20 mouse cellular contexts compared by ENCODE assay signal in the genomic region with DNA sequence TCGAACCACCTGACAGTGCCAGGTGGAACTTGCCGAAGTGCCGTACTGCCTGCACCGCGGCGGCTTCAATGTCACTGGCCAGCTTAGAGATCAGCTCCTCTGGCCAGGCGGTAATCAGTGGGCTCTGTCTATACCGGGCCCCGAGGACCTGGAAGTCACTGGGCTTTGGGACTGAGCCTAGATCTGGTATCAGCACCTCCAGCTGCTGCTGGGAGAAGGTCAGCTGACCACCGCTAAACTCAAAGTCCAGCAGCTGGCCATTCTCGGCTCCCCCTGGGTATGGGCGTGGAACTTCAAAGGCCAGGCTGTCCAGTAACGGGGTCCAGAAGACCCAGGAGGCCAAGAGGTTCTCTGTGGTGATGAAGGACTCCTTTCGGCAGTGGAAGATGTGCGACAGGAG. TPM values are rescaled to one million over a fixed set of nuclear protein-coding genes. Genes with fewer than 3 reads are reported as not detected.
DNase-seq lines count a peak whose midpoint lies in the region.
"Had no signal": no experiment of that assay in that cellular context is flagged by ENCODE, and none has a peak within 500 bp of the region (broad histone marks: within the 10 kb centered on the region; RNA-seq: fewer than 3 reads in every experiment).

No protein-coding gene starts in this region.

- peak; percentile 90 for DNase-seq in heart, adult 11 months
- DNase-seq in heart, adult 8-10 months (ENCODE audit: low spot score): no peak
- DNase-seq in kidney, postnatal 14 days: peak; percentile 55
- no peak for DNase-seq in kidney, adult 18-20 months
- DNase-seq in kidney, postnatal 25 days: peak; percentile 59 to 81
- peak; percentile 72 for DNase-seq in yolk sac, embryonic 10.5 days (ENCODE audit: low spot score)
- no peak for DNase-seq in spleen, postnatal 4 days (ENCODE audit: low spot score in 2 of 2)
- DNase-seq: adrenal gland, adult 2 months; adrenal gland, postnatal 36 days; B cell, adult 2 months; cerebellum, adult 18-20 months; cerebellum, postnatal 14 days; gastrocnemius, postnatal 14 days; heart, postnatal 4 days; layer of hippocampus, adult 9-11 months; liver, embryonic 13.5 days; lung, adult 2 months; lung, postnatal 10 days; retina, postnatal 1 day; right cerebral cortex, postnatal 14 days had no signal

RNA-seq across cellular contexts. Expression of gene H6pd, which starts 26.7 kb away (rescaled TPM):
- 10 to 100 TPM; 37.5 to 44.8 (median 41.2) TPM for total RNA-seq in heart, adult 8-10 months (2022)

RNA-seq across cellular contexts. Expression of gene Spsb1, which starts 27.3 kb away (rescaled TPM):
- 10 to 100 TPM; 24.7 to 43.0 (median 31.0) TPM for total RNA-seq in heart, adult 8-10 months (2022)

Comparison
In these comparisons a context has a peak if more than half of its experiments do, and no peak if none do; other contexts are left out.
1. DNase-seq: peak in heart, adult 11 months (single experiment), kidney, postnatal 14 days (single experiment), kidney, postnatal 25 days (2 of 2) and yolk sac, embryonic 10.5 days (single experiment); none in heart, adult 8-10 months (single experiment), kidney, adult 18-20 months (single experiment) and spleen, postnatal 4 days (0 of 2).